Mouse (Mus musculus): ENCODE measurements around the gene Gm17174. TPM values are rescaled to one million over a fixed set of nuclear protein-coding genes. Genes with fewer than 3 reads are reported as not detected.
"Not testable (repeated sequence)": the region's sequence is repeated elsewhere in the genome, so short reads cannot be mapped to it uniquely, and the experiment has no call there.

Gm17174 gene
- not detected in 2 replicates for polyA plus RNA-seq (2016; fragmentation: Nextera tagmentation; extraction: Ambion mirVana)

DNA sequence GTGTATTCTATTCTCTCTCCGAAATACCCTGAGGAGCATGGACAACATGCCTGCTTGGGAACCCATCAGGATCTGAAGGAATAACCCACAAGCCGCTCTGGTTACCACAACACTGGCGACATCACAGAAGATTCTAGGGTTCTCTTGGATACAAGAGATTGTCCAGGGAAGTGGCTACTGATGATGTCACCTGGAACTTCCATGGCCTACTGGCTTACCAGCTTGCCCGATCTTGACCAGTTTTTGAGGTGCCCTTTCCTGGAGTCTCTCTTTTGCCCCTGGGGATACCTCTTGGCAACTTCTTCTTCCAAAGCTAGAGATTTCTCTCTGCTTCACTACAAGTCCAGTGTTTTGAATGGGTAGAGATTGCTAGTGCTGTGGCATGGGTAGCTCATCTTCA lies at the start of gene Gm17174:
TSS of gene Gm17174 (minus strand) at position 101 of the 400 bp plus-strand sequence.
- not testable (repeated sequence) for H3K9me3 ChIP-seq; H3K4me3 ChIP-seq; H3K27ac ChIP-seq; H3K36me3 ChIP-seq; ATAC-seq (ENCODE audit: insufficient number of reproducible peaks, insufficient read depth, low FRiP score, low TSS enrichment); H3K9ac ChIP-seq; H3K4me2 ChIP-seq (replicated peaks); H3K27me3 ChIP-seq; H3K4me1 ChIP-seq
- WGBS, result 94% methylated on average over 4 of the region's 4 CpGs

GRCm38 (mm10) chr14:51635566-51635965 lies 43.6 kb upstream of the Gm17174 start, which contains the start of gene Gm4181:
Gene Gm4181, minus strand, starts transcription at chr14:51635666.
- not testable (repeated sequence) for ATAC-seq (ENCODE audit: insufficient number of reproducible peaks, insufficient read depth, low FRiP score, low TSS enrichment); H3K9ac ChIP-seq; H3K4me1 ChIP-seq; H3K4me2 ChIP-seq (replicated peaks); H3K36me3 ChIP-seq; H3K27me3 ChIP-seq; H3K27ac ChIP-seq; H3K4me3 ChIP-seq; H3K9me3 ChIP-seq
- 75% methylated on average over 1 of the region's 1 CpGs for WGBS

GRCm38 (mm10) chr14:51632426-51632825 lies 40.5 kb upstream of the Gm17174 start:
- not testable (repeated sequence) for H3K27ac ChIP-seq, H3K4me1 ChIP-seq
- WGBS, result 93% methylated on average over 1 of the region's 1 CpGs

DNA sequence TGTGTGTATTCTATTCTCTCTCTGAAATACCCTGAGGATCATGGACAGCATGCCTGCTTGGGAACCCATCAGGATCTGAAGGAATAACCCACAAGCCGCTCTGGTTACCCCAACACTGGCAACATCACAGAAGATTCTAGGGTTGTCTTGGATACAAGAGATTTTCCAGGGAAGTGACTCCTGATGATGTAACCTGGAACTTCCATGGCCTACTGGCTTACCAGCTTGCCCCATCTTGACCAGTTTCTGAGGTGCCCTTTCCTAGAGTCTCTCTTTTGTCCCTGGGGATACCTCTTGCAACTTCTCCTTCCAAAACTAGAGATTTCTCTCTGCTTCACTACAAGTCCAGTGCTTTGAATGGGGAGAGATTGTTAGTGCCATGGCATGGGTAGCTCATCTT lies 19.3 kb upstream of the Gm17174 start, which contains the start of gene Gm17078:
TSS of gene Gm17078 (minus strand) at position 101 of the 400 bp plus-strand sequence.
- no peaks in the 10 kb centered on the region for H3K9me3 ChIP-seq
- no peaks in the 10 kb centered on the region for H3K36me3 ChIP-seq
- no peaks in the 10 kb centered on the region for H3K27me3 ChIP-seq
- H3K4me3 ChIP-seq, result no peak within 1 kb of the TSS
- H3K27ac ChIP-seq, result no peak within 1 kb of the TSS
- H3K4me1 ChIP-seq, result no peaks in the 10 kb centered on the region
- 81% methylated on average over 1 of the region's 1 CpGs for WGBS
- H3K9ac ChIP-seq, result no peak within 1 kb of the TSS
- no peak for ATAC-seq (ENCODE audit: insufficient number of reproducible peaks, insufficient read depth, low FRiP score, low TSS enrichment)
- no peak within 1 kb of the TSS for H3K4me2 ChIP-seq (replicated peaks)

More at GRCm38 (mm10) chr14:51632426-51632825, 40.5 kb upstream of the Gm17174 start:
- H3K4me3 ChIP-seq; H3K9me3 ChIP-seq; H3K36me3 ChIP-seq; ATAC-seq (ENCODE audit: insufficient number of reproducible peaks, insufficient read depth, low FRiP score, low TSS enrichment); H3K4me2 ChIP-seq (replicated peaks); H3K9ac ChIP-seq; H3K27me3 ChIP-seq: not testable (repeated sequence)

GRCm38 (mm10) chr14:51573963-51574362 lies 18.0 kb downstream of the Gm17174 start, which contains the start of gene Gm17175:
Gene Gm17175, minus strand, starts transcription at chr14:51574063.
- not testable (repeated sequence) for H3K27me3 ChIP-seq; H3K9ac ChIP-seq; H3K4me1 ChIP-seq; H3K9me3 ChIP-seq; H3K27ac ChIP-seq; H3K4me2 ChIP-seq (replicated peaks); H3K4me3 ChIP-seq; ATAC-seq (ENCODE audit: insufficient number of reproducible peaks, insufficient read depth, low FRiP score, low TSS enrichment); H3K36me3 ChIP-seq
- WGBS, result 95% methylated on average over 2 of the region's 2 CpGs

GRCm38 (mm10) chr14:51552490-51552889 lies 39.4 kb downstream of the Gm17174 start, which contains the start of gene Gm5622:
Gene Gm5622, plus strand, starts transcription at chr14:51552790.
- H3K9me3 ChIP-seq, result no peaks in the 10 kb centered on the region
- H3K27ac ChIP-seq, result no peak within 1 kb of the TSS
- H3K4me2 ChIP-seq (replicated peaks), result no peak within 1 kb of the TSS
- H3K36me3 ChIP-seq, result no peaks in the 10 kb centered on the region
- WGBS, result 91% methylated on average over 4 of the region's 4 CpGs
- no peaks in the 10 kb centered on the region for H3K27me3 ChIP-seq
- no peaks in the 10 kb centered on the region for H3K4me1 ChIP-seq
- no peak within 1 kb of the TSS for H3K9ac ChIP-seq
- H3K4me3 ChIP-seq, result no peak within 1 kb of the TSS
- ATAC-seq (ENCODE audit: insufficient number of reproducible peaks, insufficient read depth, low FRiP score, low TSS enrichment), result no peak

Other genes with a start within 250 kb of the Gm17174 start
- not detected in 2 replicates for gene Gm7247, start 230.4 kb downstream of the Gm17174 start, polyA plus RNA-seq (2016; fragmentation: Nextera tagmentation; extraction: Ambion mirVana)
- not detected in 2 replicates for gene Vmn2r88, start 181.3 kb downstream of the Gm17174 start, polyA plus RNA-seq (2016; fragmentation: Nextera tagmentation; extraction: Ambion mirVana)
- gene Vmn2r89, start 140.3 kb downstream of the Gm17174 start, polyA plus RNA-seq (2016; fragmentation: Nextera tagmentation; extraction: Ambion mirVana), result not detected in 2 replicates
- gene Gm5622, start 39.3 kb downstream of the Gm17174 start, polyA plus RNA-seq (2016; fragmentation: Nextera tagmentation; extraction: Ambion mirVana), result not detected in 2 replicates
- gene Gm17175, start 18.1 kb downstream of the Gm17174 start, polyA plus RNA-seq (2016; fragmentation: Nextera tagmentation; extraction: Ambion mirVana), result not detected in 2 replicates
- gene Gm17078, start 19.2 kb upstream of the Gm17174 start, polyA plus RNA-seq (2016; fragmentation: Nextera tagmentation; extraction: Ambion mirVana), result not detected in 2 replicates
- gene Gm4181, start 43.5 kb upstream of the Gm17174 start, polyA plus RNA-seq (2016; fragmentation: Nextera tagmentation; extraction: Ambion mirVana), result not detected in 2 replicates
- not detected in 2 replicates for gene Gm17079, start 103.3 kb upstream of the Gm17174 start, polyA plus RNA-seq (2016; fragmentation: Nextera tagmentation; extraction: Ambion mirVana)
- not detected in 2 replicates for gene Gm5800, start 125.0 kb upstream of the Gm17174 start, polyA plus RNA-seq (2016; fragmentation: Nextera tagmentation; extraction: Ambion mirVana)
- gene Ang4, start 181.5 kb upstream of the Gm17174 start, polyA plus RNA-seq (2016; fragmentation: Nextera tagmentation; extraction: Ambion mirVana), result not detected in 2 replicates
- not detected in 2 replicates for gene AY358078, start 207.9 kb upstream of the Gm17174 start, polyA plus RNA-seq (2016; fragmentation: Nextera tagmentation; extraction: Ambion mirVana)

Measured in embryonic facial prominence, embryonic 12.5 days (tissue).